Mouse (Mus musculus) midbrain, embryonic 15.5 days (tissue): Measurements from ENCODE around the gene Setd7. TPM values are rescaled to one million over a fixed set of nuclear protein-coding genes. Genes with fewer than 3 reads are reported as not detected.

ENCODE experiments used
- ATAC-seq: fragments of 200-750 bp; cut with Nextera tagmentation; replicated peaks from 2 replicates; pipeline ENCODE4 v1.8.0; 2017; ENCODE audit warnings: moderate TSS enrichment
- H3K27ac ChIP-seq: fragments of 300-500 bp; sonication (generic); 2 replicates; pipeline ENCODE4 v1.5.1; 2015; ENCODE audit warnings: mild to moderate bottlenecking, inconsistent platforms
- H3K27me3 ChIP-seq: fragments of 300-500 bp; sonication (generic); replicated peaks from 2 replicates; pipeline ENCODE4 v1.6.1; 2015; ENCODE audit warnings: inconsistent platforms
- H3K36me3 ChIP-seq: fragments of 300-500 bp; sonication (generic); replicated peaks from 2 replicates; pipeline ENCODE4 v1.6.1; 2015; ENCODE audit warnings: inconsistent platforms
- H3K4me1 ChIP-seq: fragments of 300-500 bp; sonication (generic); 2 replicates; pipeline ENCODE4 v1.6.1; 2015; ENCODE audit warnings: inconsistent platforms
- H3K4me2 ChIP-seq: fragments of 300-500 bp; sonication (generic); 2 replicates; pipeline ENCODE4 v1.6.1; 2015; ENCODE audit warnings: inconsistent platforms, mild to moderate bottlenecking, moderate library complexity
- H3K4me3 ChIP-seq: fragments of 300-500 bp; sonication (generic); 2 replicates; pipeline ENCODE4 v1.5.1; 2015; ENCODE audit warnings: mild to moderate bottlenecking, inconsistent platforms
- H3K9ac ChIP-seq: fragments of 300-500 bp; sonication (generic); 2 replicates; pipeline ENCODE4 v1.6.1; 2015; ENCODE audit warnings: mild to moderate bottlenecking, inconsistent platforms
- H3K9me3 ChIP-seq: fragments of 300-500 bp; sonication (generic); 2 replicates; pipeline ENCODE4 v1.6.1; 2016; ENCODE audit warnings: inconsistent platforms
- WGBS: fragments of 180-500 bp; shearing (Covaris S2); methylation state at CpG from one replicate; pipeline ENCODE4 v1.1.7; 2015; ENCODE audit warnings: mixed read lengths; 5-methylcytosine and 5-hydroxymethylcytosine counted together
- polyA plus RNA-seq: library from polyadenylated mRNA; unstranded; fragments of >200 nt; fragmentation: Nextera tagmentation; extraction: Ambion mirVana; gene quantifications from 2 replicates; pipeline ENCODE4 v1.2.1, GENCODE M21; 2015

The Setd7 gene
- polyA plus RNA-seq, result 3.4 and 3.7 TPM in 2 replicates

DNA sequence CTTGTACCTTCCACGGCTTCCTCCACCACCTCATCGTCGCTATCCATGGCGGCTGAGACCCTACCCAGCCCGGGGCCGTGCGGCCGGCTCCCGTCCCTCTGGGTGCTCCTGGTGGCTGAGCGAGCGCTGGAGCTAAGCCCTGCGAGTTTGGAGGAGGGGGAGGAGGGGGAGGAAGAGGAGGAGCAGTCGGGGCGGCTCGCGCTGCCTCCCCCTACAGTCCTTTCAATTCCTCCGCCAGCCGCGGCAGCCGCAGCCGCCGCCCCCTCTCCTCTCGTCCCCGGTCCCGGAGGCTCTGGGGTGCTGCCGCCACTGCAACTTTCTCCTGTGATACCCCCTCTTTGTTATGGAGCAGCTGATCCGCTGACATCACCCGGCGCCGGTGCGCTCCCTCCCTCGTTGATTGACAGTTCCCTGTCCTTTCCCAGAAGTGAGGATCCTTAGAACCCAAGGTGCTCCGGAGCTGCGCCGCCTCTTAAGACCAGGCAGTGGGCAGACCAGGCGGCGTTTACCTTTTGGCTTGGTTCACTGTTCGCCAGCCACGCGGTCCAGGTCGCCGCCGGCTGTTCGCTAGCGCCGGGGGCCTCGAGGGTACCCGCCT, at the start of gene Setd7:
Gene Setd7 (minus strand): TSS at position 369 of the 598 bp plus-strand sequence.
- peak; percentile 87 for ATAC-seq
- no peaks in the 10 kb centered on the region for H3K9me3 ChIP-seq
- no peaks in the 10 kb centered on the region for H3K27me3 ChIP-seq
- H3K4me1 ChIP-seq, result peaks cover 30% of the 10 kb centered on the region
- no peaks in the 10 kb centered on the region for H3K36me3 ChIP-seq
- H3K9ac ChIP-seq, result peak within 1 kb of the TSS; percentile 98
- under 1% methylated on average over 44 of the region's 48 CpGs for WGBS
- H3K27ac ChIP-seq, result peak within 1 kb of the TSS; percentile 95
- H3K4me3 ChIP-seq, result peak within 1 kb of the TSS; percentile 96
- H3K4me2 ChIP-seq, result peak within 1 kb of the TSS; percentile 94

DNA sequence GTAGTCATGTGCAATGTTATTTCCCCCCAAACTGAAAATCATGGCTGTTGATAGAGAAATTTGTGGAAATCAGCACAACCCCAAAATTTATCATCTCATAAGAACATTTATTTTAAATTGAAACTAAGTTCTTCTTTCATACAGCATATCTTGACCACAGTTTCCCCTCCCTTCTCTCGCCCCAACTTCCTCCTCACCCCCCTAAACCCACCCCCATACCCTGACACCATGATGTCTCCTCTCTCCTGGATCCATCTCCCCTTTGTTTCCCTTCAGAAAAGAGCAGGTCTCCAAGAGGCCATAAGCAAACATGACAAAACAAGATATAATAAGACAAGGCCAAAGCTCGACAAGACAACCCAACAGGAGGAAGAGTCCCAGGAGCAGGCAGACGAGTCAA, 43.8 kb upstream of the Setd7 start:
- Histone ChIP-seq H3K36me3 (no peaks in the 10 kb centered on the region), H3K4me3 (no peak overlapping the region), H3K9ac (no peak overlapping the region), H3K27ac (peak overlapping the region; percentile 23; the same call in 1 of the 2 replicates), H3K9me3 (no peaks in the 10 kb centered on the region), H3K4me1 (no peaks in the 10 kb centered on the region), H3K27me3 (no peaks in the 10 kb centered on the region), H3K4me2 (no peak overlapping the region)
- ATAC-seq, result no peak
- WGBS, result 72% methylated on average over 3 of the region's 3 CpGs

DNA sequence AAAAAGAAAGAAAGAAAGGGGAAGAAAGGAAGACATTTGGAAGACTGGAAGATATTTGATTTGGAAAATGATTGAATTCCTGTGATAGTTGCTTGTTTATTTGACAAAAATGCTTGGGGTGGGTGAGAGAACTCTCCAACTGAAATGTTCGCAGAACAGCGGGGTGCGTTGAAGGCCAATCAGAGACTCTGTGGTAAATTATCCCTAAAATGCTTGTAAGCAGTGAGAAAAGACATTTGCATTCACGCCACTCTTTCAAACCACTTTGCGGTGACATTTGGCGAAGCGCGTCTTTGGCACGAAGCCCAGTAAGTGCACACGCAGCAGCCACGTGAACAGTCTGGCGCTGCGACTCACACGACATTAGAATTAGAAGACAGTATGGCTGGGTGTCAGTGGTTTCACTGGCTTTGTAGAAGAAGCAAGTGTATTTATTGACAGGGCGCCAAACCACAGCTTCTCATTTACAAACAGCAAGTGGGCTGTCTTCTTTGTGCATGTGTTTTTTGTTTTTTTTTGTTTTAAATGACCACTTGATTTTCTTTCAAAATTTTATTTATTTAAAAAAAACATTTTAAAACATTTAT, 43.1 kb upstream of the Setd7 start:
- H3K27ac ChIP-seq, result peak overlapping the region; percentile 23; the same call in 1 of the 2 replicates
- H3K4me2 ChIP-seq, result no peak overlapping the region
- H3K4me1 ChIP-seq, result no peaks in the 10 kb centered on the region
- no peaks in the 10 kb centered on the region for H3K9me3 ChIP-seq
- no peaks in the 10 kb centered on the region for H3K27me3 ChIP-seq
- H3K9ac ChIP-seq, result no peak overlapping the region
- H3K36me3 ChIP-seq, result no peaks in the 10 kb centered on the region
- H3K4me3 ChIP-seq, result no peak overlapping the region
- ATAC-seq, result peak; percentile 62; the same call in 1 of the 2 replicates
- WGBS, result 62% methylated on average over 15 of the region's 15 CpGs

DNA sequence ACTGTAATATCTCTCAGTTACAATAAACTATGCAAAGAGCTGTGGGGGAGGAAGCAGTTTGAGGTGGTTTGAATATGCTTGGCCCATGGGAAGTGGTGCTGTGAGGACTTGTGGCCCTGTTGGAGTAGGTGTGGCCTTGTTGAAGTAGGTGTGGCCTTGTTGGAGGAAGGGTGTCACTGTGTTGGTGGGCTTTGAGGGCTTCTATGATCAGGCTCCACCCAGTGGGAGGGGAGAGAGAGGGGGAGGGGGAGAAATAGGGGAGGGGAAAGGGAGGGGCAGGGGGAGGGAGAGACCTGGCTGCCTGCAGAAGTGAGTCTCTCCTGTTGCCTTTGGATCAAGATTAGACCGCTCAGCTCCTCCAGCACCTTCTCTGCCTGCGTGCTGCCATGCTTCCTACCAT, 40.8 kb upstream of the Setd7 start:
- H3K27ac ChIP-seq, result no peak overlapping the region
- no peak for ATAC-seq
- no peaks in the 10 kb centered on the region for H3K4me1 ChIP-seq
- 79% methylated on average over 2 of the region's 2 CpGs for WGBS
- H3K9me3 ChIP-seq, result no peaks in the 10 kb centered on the region
- H3K36me3 ChIP-seq, result no peaks in the 10 kb centered on the region
- no peak overlapping the region for H3K9ac ChIP-seq
- no peaks in the 10 kb centered on the region for H3K27me3 ChIP-seq
- H3K4me3 ChIP-seq, result no peak overlapping the region
- no peak overlapping the region for H3K4me2 ChIP-seq

DNA sequence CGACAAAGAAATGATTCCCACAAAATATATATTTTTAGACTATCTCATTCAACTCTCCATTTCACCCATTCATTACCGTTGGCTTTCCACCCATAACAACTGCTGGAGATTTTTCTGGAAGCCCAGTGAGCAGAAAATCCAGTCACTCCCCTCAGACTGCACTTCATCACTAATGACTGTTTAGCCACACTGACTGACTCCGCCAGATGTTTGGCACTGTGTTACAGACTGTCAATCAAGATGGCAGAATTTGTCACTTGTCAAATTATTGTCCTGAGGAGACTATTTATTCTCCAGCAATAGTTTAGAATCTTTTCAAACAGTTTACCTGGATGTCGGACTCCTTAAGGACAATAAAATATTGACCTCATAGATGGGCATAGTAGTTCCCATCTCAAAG, 40.0 kb upstream of the Setd7 start:
- Histone ChIP-seq H3K27me3 (no peaks in the 10 kb centered on the region), H3K36me3 (no peaks in the 10 kb centered on the region), H3K4me1 (no peaks in the 10 kb centered on the region), H3K9me3 (no peaks in the 10 kb centered on the region), H3K4me3 (no peak overlapping the region), H3K4me2 (no peak overlapping the region), H3K9ac (no peak overlapping the region), H3K27ac (no peak overlapping the region)
- 86% methylated on average over 4 of the region's 4 CpGs for WGBS
- no peak for ATAC-seq

DNA sequence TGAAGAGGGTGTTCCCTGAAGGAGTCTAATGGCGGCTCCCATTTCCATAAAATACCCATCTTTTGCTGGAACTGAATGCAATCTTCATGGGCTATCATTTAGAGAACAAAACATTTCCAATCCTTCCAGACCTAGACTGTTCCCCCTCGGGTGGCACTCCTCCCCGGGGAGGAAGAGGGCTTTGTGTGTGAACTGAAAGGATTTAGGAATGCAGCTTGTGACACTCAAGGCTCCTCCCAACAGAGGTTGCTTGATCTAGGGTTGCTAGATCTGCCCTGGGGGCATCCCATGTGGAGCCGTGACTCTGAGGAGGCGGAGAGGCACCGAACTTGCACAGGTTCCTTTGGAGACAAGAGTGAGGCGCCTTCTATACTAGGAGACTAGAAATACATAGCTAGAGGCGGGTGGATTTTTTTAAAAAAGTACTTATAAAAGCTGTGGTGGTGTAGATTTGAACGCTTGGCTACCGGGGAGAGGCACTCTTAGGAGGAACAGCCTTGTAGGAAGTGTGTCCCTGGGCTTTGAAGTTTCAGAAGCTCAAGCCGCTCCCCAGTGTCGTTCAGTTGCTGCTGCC, 38.5 kb upstream of the Setd7 start:
- no peak for ATAC-seq
- Histone ChIP-seq H3K9ac (no peak overlapping the region), H3K4me1 (no peaks in the 10 kb centered on the region), H3K4me3 (no peak overlapping the region), H3K36me3 (no peaks in the 10 kb centered on the region), H3K9me3 (no peaks in the 10 kb centered on the region), H3K27me3 (no peaks in the 10 kb centered on the region), H3K4me2 (no peak overlapping the region), H3K27ac (no peak overlapping the region)
- WGBS, result 61% methylated on average over 12 of the region's 12 CpGs

DNA sequence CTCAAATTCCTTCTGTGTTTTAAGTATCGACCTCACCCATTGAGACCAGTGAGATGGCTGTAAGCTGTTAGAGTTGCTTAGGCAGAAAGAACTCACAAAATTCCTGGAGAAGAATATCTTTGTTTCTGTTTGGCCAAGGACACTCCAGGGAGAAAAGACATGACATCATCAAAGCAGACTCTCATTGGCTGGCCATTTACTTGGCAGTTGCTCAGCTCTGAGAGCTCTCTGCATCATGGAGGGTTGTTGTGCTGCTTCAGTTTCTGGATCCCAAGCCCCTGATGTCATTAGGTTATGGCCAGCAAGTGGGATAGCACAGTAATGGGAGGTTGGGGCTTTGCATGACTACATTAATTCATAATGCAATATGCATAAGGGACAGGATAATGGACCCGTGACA, 35.9 kb upstream of the Setd7 start:
- 76% methylated on average over 2 of the region's 2 CpGs for WGBS
- Histone ChIP-seq H3K4me2 (no peak overlapping the region), H3K9me3 (no peaks in the 10 kb centered on the region), H3K9ac (no peak overlapping the region), H3K27ac (no peak overlapping the region), H3K36me3 (no peaks in the 10 kb centered on the region), H3K4me3 (no peak overlapping the region), H3K4me1 (no peaks in the 10 kb centered on the region), H3K27me3 (no peaks in the 10 kb centered on the region)
- ATAC-seq, result no peak

DNA sequence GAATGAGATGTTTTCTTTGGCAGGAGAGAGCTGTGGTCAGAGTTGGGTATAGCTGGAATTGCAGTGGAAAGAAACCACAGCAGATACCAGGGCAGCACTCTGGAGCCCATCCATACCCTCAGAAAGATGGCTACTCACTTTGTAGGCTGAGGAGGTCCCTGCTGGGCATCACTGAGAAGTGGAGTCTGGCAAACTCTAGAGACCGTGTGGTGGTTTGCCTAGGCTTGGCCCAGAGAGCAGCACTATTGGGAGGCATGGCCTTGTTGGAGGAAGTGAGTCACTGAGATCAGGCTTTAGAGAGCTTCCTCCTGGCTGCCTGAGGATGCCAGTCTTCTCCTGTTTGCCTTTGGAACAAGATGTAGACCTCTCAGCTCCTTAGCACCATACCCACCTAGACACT, 32.8 kb upstream of the Setd7 start:
- Histone ChIP-seq H3K27me3 (no peaks in the 10 kb centered on the region), H3K9ac (no peak overlapping the region), H3K36me3 (no peaks in the 10 kb centered on the region), H3K4me1 (peaks cover 17% of the 10 kb centered on the region), H3K9me3 (no peaks in the 10 kb centered on the region), H3K27ac (no peak overlapping the region), H3K4me2 (no peak overlapping the region), H3K4me3 (no peak overlapping the region)
- WGBS, result 75% methylated on average over 1 of the region's 1 CpGs
- ATAC-seq, result no peak

DNA sequence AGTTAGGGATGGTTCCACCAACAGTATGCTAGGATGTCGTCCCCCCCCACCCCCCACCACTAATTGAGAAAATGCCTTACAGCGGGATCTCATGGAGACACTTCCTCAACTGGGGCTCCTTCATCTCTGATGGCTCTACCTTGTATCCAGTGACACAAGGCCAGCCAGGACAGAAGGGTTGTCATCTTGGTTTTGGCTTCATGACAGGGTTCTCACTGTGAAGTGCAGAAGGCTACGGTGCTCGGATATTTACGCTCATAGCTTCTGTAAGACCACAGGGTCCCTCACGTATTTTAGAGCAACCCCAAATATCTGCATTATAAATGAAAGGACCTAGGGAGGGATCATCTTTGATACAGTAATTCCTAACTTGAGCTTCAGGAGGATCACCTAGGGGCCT, 30.9 kb upstream of the Setd7 start:
- H3K27ac ChIP-seq, result no peak overlapping the region
- H3K36me3 ChIP-seq, result no peaks in the 10 kb centered on the region
- 95% methylated on average over 6 of the region's 6 CpGs for whole genome bisulfite sequencing

DNA sequence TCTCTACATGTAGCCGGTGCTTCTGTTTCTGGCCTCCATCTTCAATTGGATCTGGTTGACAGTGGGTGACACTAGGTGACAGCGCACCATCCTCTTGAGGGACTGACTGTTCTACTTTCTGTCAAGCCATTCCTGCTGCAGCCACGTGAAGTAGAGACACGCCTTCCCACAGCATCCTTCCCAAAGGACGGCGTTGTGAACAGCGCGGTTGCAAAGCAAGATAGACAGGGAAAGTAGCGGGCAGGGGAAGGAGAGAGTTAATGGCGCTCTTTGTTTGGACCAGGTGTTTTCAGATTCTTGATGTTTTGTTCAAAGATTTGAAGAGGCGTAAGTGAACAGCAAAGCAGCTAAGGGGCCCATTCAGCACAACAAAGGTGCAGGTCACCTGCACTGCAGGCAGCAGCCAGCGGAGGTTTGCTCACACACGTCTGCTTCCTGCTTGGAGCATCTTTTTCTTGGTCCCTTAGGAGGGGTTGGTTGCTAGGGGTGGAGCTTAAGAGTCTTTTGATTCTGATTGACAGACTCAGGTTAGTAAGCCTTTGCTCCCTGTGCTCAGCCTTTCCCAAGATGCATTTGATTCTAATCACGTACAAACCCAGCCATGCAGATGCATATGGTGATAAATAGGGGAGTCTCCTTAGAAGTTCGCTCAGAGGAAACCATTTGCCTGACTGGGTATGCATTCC, 29.7 kb upstream of the Setd7 start:
- peaks cover 17% of the 10 kb centered on the region for H3K4me1 ChIP-seq
- H3K9ac ChIP-seq, result no peak overlapping the region
- peak overlapping the region; percentile 41 for H3K4me2 ChIP-seq
- H3K36me3 ChIP-seq, result no peaks in the 10 kb centered on the region
- H3K4me3 ChIP-seq, result 0 out of 2 replicates have a peak overlapping the region, but pooled peaks have one; percentile 15
- H3K9me3 ChIP-seq, result no peaks in the 10 kb centered on the region
- H3K27ac ChIP-seq, result peak overlapping the region; percentile 69
- no peaks in the 10 kb centered on the region for H3K27me3 ChIP-seq
- peak; percentile 92 for ATAC-seq
- 22% methylated on average over 15 of the region's 15 CpGs for WGBS

More for the DNA sequence above, 30.9 kb upstream of the Setd7 start:
- H3K4me3 ChIP-seq, result no peak overlapping the region
- H3K27me3 ChIP-seq, result no peaks in the 10 kb centered on the region
- no peak overlapping the region for H3K9ac ChIP-seq
- peaks cover 17% of the 10 kb centered on the region for H3K4me1 ChIP-seq
- ATAC-seq, result no peak
- H3K9me3 ChIP-seq, result no peaks in the 10 kb centered on the region
- no peak overlapping the region for H3K4me2 ChIP-seq

DNA sequence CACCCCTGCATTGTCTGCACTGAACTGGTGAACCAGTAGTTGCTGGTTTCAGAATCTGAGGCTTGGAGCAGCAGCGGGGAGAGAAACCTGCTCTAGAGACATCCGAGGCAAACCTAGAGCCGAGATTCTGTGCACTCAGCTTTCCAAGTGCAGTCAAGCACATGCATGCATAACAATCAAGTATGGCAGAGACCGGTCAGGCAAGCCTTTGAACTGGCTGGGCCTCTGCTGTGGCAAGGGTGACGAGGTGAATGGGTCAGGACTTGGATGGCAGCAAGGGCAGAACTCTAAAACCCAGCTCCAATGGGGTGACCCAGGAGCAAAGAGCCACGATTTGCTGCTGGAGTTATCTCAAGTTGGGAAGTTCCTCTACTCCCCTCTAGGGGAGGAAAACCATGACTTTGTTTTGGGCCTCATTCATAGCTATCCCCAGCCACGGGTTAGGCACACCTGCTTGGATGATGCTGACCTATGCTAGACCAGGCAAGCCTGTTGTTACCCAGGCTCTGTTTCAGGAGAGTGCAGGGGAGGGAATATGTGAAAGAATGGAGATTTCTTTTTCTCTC, 27.1 kb upstream of the Setd7 start:
- no peak for ATAC-seq
- no peaks in the 10 kb centered on the region for H3K9me3 ChIP-seq
- H3K4me3 ChIP-seq, result no peak overlapping the region
- no peak overlapping the region for H3K27ac ChIP-seq
- WGBS, result 58% methylated on average over 7 of the region's 7 CpGs
- H3K4me2 ChIP-seq, result no peak overlapping the region
- H3K9ac ChIP-seq, result no peak overlapping the region
- H3K4me1 ChIP-seq, result peaks cover 20% of the 10 kb centered on the region
- no peaks in the 10 kb centered on the region for H3K27me3 ChIP-seq
- no peaks in the 10 kb centered on the region for H3K36me3 ChIP-seq
